Mouse (Mus musculus) heart, adult 11 months (tissue): ENCODE measurements at regions not wholly inside any gene's neighbourhood (a gene's known extent, or its start where the extent isn't known, plus 50 kb on each side); places are given as distances from the start of the nearest gene placed in this dataset.
A peak's percentile ranks its signal among the peaks of the same experiment; 100 is the strongest.

Source experiments
- DNase-seq: peaks from one replicate; pipeline ENCODE4 v3.0.0; 2022

GRCm38 (mm10) chr12:107126056-107126455 is 362.4 kb upstream of the 3110018I06Rik start:
- DNase-seq = no peak

DNA sequence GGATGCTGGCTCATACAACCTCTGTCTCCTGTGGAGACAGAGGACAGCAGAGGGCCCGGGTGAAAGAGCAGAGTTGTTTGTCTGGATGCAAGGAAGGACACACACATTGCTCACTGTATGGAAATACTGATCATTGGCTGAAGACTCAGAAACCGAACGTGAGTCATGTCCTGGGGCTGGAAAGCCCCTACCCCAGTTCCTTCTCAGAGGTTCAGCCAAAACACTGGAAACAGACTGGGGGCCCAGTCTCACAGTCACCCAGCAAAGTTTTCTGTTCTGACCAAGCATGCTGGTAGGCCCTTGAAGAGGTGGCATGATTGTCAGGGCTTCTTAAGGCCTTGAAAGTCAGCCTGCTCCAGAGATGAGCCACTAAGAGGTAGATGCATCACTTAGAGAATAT is 360.8 kb upstream of the 3110018I06Rik start:
- no peak for DNase-seq

DNA sequence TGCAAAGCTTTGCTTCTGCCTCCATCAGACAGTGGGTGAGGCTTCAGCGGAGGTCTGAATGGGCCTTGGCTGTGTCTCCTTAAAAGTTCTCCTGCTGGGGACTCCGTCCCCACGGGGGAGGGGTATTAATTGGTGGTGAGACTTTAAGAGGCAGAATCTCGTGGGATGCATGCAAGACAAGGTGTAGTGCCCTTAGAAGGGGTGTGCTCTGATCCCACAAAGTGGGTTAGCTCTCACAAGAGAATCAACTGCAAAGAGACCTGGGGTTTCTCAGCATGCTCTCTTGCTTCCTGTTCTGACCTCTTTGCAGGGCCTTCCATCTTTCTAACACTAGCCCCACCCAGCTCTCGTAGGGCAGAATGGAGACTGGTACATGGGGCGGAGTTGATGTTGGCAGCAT is 359.2 kb upstream of the 3110018I06Rik start:
- DNase-seq = no peak

- DNase-seq = no peak
Measured at GRCm38 (mm10) chr12:107131351-107131750, 357.1 kb upstream of the 3110018I06Rik start.

DNA sequence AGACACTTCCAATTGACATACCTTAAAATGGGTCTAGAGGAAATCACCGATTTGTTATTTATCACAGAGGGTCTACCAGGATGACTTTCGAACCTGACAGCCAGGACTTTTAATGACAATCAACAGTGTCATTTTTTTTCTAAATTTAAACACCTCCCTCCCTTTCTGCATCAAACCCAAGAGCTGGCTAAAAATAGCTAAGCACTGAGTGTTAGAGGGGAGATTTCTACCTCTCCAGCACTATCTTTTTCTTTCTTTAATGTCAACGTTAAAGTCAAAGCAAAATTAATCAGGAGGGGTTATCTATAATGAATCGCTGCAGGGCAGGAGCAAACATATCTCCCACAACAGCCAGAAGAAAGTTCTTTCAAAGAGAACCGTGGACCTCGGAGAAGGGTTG is 356.6 kb upstream of the 3110018I06Rik start:
- DNase-seq = no peak

GRCm38 (mm10) chr12:107132501-107132900 is 355.9 kb upstream of the 3110018I06Rik start:
- no peak for DNase-seq

GRCm38 (mm10) chr12:107134353-107134752 is 354.1 kb upstream of the 3110018I06Rik start:
- peak; percentile 91 for DNase-seq

- DNase-seq = no peak
Measured at GRCm38 (mm10) chr12:107138677-107139400, 349.6 kb upstream of the 3110018I06Rik start.

DNA sequence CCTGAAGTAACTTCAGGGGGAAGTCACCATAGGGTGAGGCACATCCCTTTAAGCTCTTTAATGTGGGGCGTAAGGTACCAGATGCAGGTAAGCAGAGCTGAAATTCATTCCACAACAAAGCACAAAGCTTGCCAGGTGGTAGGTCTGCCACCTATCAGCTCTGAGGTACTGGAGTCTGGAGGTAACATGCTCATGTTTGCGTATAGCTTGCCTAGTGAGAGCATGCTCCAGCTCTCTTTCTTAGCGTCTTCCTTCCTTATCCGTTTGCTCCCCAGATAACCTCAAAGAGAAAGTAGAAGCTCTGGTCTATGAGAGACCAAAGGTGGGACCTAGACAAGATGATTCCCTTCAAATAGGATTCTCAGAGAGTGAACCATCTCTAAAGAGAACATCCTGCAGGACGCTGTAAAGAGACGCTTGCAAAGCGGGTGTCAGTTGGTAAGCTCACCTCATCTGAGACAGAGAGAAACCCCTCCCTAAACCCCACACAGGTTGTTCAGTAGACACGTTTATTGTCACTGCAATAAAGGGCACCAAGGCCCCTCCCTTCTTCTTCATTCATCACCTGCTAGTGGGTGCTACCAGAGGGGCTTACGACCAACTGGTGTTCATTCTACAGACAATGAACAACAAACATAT is 347.4 kb upstream of the 3110018I06Rik start:
- no peak for DNase-seq

DNA sequence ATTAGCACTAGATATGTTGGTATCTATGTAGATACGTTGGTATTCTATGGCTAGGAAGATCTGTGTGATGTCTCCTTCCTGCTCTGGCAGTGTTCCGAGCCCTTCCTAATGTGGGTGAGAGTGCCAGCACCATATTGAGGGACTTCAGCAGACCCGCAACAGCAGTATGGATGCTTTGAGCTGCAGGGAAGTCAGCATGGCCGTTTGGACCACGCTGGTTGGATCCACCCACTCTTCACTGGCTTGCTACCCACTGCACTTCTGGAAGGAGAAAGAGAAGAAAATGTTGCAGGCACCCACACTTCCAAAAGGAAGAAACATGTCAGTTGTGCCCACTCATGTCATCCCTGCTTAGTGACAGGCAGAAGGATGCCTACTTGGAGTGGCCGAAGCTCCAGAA is 346.2 kb upstream of the 3110018I06Rik start:
- no peak for DNase-seq

DNA sequence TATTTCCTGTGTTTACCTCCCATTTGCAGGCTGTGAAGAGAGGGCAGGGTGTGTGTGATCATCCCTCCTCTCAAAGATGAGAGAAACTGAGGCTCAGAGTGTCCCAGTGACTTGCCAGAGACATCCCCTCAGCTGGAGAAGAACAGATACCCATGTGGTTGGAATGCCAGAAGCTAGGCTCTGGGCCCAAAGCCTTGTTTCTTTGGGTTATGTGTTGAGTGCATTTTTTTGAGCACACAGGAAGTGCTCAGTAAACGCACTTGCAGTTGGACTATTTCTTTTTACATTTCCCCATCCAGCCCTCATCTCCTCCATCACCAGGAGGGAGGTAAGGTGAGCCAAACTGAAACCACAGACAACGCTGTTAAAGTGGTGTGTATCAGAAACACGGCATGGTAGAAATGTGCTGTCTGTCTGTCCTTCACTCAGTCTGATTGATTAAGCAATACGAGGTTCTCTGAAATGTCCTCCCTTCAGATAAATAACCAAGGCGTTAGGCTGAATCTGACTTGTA is 341.8 kb upstream of the 3110018I06Rik start:
- DNase-seq = no peak

GRCm38 (mm10) chr12:107148451-107148850 is 340.0 kb upstream of the 3110018I06Rik start:
- peak; percentile 68 for DNase-seq

DNA sequence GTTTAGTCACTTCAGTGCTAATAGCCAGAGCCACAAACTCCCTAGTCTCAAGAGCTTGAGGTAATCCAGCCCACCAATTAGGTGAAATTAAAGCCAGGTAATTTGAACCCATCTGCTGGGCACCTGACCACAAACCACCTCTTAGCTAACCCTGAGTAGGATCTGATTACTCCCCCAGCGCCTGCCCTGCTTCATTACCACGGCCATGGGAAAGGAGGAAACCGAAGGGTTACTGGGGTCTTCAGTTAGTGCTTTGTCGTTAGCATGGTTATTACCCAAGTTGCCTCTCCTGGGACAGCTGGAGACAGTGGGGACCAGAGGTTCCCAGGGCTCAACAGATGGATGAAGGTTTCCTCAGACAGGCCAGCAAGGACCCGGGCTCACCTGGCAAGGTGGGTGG is 337.3 kb upstream of the 3110018I06Rik start:
- no peak for DNase-seq

DNA sequence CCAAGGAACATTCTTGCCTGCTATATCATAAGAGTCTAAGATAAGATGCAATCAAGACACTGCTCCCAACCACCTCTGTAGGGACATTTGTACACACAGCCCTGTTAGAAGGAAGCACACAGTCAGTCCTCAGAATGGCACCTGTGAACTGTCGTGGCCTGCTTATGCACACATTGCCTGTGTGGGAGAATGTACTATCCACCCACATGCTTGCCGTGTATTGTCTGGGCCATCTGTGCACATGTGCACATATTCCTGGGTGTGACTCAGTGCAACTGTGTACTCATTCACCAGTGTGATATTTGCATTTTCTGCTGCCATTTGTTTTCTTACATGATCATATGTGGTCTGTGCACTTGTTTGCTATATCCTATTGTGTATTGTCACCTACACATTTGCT is 333.8 kb upstream of the 3110018I06Rik start:
- peak; percentile 59 for DNase-seq

DNA sequence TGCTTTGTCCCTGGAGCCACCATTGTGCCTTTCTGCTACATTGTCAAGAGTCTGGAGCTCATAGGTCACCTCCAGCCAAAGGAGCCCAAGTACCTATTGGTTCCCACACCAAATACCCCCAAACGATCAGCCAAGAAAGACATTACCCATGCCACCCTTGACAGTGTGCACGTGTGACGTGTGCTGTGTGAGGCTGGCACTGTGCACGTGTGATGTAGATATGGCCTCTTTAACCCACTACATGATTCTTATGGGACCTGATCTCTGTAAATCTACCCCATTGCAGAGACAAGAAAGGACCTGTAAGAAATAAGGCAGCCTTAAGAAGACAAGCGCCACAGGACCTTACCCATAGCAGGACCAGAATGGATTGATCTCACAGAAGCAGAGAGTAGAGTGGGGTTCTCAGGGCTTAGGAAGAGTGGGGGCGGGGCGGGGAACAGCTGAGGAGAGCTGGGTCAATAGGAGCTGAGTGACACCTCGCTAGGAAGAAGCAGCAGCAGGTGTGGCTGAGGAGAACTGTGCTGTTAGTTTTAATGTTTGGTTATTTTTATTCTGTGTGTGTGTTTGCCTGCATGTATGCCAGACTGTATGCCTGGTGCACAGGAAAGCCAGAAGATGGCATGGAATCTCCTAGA is 331.5 kb upstream of the 3110018I06Rik start:
- DNase-seq = peak; percentile 86

GRCm38 (mm10) chr12:107159126-107159525 is 329.3 kb upstream of the 3110018I06Rik start:
- DNase-seq = peak; percentile 66

DNA sequence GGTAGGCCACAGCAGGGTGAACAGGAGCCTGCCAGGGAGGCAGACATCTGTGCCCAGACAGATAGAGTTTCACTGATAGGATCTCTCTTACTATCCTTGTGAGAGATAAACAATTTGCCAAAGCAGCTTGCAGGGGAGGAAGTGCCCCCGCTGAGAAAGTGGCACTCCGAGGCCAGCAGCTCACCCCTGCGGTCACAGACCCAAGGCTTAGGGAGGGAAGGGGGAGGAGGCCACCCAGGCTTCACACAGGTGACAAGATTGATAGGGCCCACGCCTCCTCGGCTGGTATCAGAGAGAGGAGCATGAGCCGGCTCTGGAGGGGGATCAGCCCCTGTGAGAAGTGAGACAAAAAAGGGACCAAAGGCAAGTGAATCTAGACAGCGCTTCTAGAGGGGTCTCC is 328.3 kb upstream of the 3110018I06Rik start:
- peak; percentile 90 for DNase-seq

DNA sequence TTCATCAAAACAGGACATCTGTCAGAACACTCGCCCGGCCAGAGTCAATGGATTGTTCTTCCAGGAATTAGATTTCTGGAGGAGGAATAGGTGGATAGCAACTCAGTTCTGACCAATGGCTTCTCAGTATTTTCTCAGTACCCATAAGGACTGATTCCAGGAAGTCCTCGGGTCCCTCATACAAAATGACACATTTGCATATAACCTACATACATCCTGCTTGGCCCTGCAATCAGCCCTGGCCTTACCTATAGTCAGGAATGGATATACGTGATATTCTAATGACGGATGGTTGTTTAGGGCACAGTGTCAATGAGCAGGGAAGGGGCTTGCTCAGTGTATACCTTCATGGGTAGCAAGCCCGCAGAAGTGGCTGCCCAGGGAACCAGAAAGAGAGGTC is 327.8 kb upstream of the 3110018I06Rik start:
- DNase-seq = no peak

DNA sequence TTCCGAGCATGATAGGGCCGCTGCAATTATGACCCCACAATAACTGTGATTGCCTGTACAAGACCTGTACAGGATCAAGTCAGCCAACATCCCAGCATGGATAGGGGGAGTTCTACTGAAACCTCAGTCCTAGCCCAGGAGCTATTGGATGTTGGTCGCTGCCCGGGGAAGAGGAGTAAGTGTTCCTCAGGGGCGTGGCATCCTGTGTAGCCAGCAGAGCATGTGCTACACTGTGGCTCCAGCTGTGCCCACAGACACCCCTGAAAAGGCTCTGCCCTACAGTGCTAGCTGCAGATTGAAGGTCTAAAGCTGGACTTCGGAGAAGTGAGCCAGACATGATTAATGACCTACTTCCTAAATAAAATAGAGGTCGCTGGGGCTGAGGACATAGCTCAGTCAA is 317.5 kb upstream of the 3110018I06Rik start:
- DNase-seq = no peak

DNA sequence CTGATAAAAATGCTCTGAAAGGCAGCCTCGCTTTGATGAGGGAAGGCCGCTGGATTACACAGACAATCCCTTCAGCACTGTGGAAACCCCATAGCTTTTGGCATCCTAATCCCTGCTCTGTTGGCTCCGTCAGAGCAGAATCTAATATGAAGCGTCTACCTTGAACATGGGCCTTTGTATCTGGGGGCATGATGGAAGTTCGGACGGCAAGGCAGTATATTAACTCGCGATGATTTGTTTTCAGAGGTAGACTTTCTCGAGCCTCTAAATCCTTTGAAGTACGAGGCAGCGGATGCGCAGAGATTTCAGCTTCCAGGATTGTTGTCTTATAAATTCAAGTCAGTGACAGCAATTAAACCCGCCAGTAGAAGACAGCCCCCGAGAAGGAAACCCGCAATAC is 316.8 kb upstream of the 3110018I06Rik start:
- peak; percentile 46 for DNase-seq

- DNase-seq = no peak
Measured at GRCm38 (mm10) chr12:107178676-107179075, 309.8 kb upstream of the 3110018I06Rik start.

GRCm38 (mm10) chr12:107180501-107180900 is 307.9 kb upstream of the 3110018I06Rik start:
- no peak for DNase-seq

- peak; percentile 59 for DNase-seq
Measured at GRCm38 (mm10) chr12:107181291-107181690, 307.1 kb upstream of the 3110018I06Rik start.

GRCm38 (mm10) chr12:107182091-107182655 is 306.3 kb upstream of the 3110018I06Rik start:
- peak; percentile 58 for DNase-seq
